In genomic region chr3:60965137-60965536, GRCm38 (mm10) we compare ENCODE assay signal across 29 mouse cellular contexts. TPM values are rescaled to one million over a fixed set of nuclear protein-coding genes. Genes with fewer than 3 reads are reported as not detected.
A peak's percentile ranks its signal among the peaks of the same experiment; 100 is the strongest.
DNase-seq lines count a peak whose midpoint lies in the region; ATAC-seq and TF ChIP-seq lines count a peak whose summit lies in the region.
"Had no signal": no experiment of that assay in that cellular context is flagged by ENCODE, and none has a peak within 500 bp of the region (broad histone marks: within the 10 kb centered on the region; RNA-seq: fewer than 3 reads in every experiment).

No protein-coding gene starts in this region.

- no peaks in the 10 kb centered on the region for H3K9me3 ChIP-seq in lung, postnatal 0 days (ENCODE audit: low read length)
- no peaks in the 10 kb centered on the region for H3K9me3 ChIP-seq in MEL (replicated peaks; ENCODE audit: insufficient read depth, low read length)
- H3K9me3 ChIP-seq: embryonic facial prominence, embryonic 12.5 days; embryonic facial prominence, embryonic 15.5 days; heart, embryonic 12.5 days; heart, embryonic 15.5 days had no signal

- TF ChIP-seq POLR2A in MEL (IDR thresholded peaks at IDR 0.05; ENCODE audit: control insufficient read depth in 1 of 2, insufficient read depth in 1 of 2, low read depth in 1 of 2, low read length in 2 of 2, poor library complexity in 1 of 2) = no peak

- no peak for TF ChIP-seq EP300 in lung, postnatal 0 days (IDR thresholded peaks at IDR 0.05)
- 0 out of 4 replicates have a peak, but pooled peaks of 1 of the 2 experiments have one; percentile 2 for TF ChIP-seq EP300 in MEL (IDR thresholded peaks at IDR 0.05; ENCODE audit: low read depth in 1 of 2, low read length in 2 of 2)

- H3K4me1 ChIP-seq in lung, postnatal 0 days (ENCODE audit: insufficient read depth, low read depth, low read length) = no peaks in the 10 kb centered on the region
- no peaks in the 10 kb centered on the region for H3K4me1 ChIP-seq in MEL (ENCODE audit: control insufficient read depth in 1 of 2, insufficient read depth in 2 of 2, low read length in 2 of 2)
- H3K4me1 ChIP-seq: embryonic facial prominence, embryonic 12.5 days; embryonic facial prominence, embryonic 15.5 days; heart, embryonic 12.5 days; heart, embryonic 15.5 days had no signal

- H3K9ac ChIP-seq in lung, postnatal 0 days (replicated peaks; ENCODE audit: low read depth) = no peak overlapping the region
- H3K9ac ChIP-seq in MEL (ENCODE audit: control insufficient read depth, low read depth, low read length, poor library complexity, severe bottlenecking) = no peak overlapping the region
- H3K9ac ChIP-seq: embryonic facial prominence, embryonic 12.5 days; embryonic facial prominence, embryonic 15.5 days; forebrain, postnatal 0 days; heart, embryonic 12.5 days; heart, embryonic 15.5 days; hindbrain, embryonic 14.5 days had no signal

- WGBS in lung, postnatal 0 days = 51% methylated on average over 2 of the region's 2 CpGs

- no peak for TF ChIP-seq CTCF in lung, postnatal 0 days (IDR thresholded peaks at IDR 0.05)
- no peak for TF ChIP-seq CTCF in MEL (IDR thresholded peaks at IDR 0.05 in 2 of 3, conservative IDR thresholded peaks at IDR 0.05 in 1 of 3; ENCODE audit: control insufficient read depth in 1 of 3, insufficient read depth in 1 of 3, low read depth in 2 of 3, low read length in 3 of 3, poor library complexity in 1 of 3, severe bottlenecking in 1 of 3)

- no peak for ATAC-seq in lung, postnatal 0 days
- ATAC-seq: forebrain, embryonic 14.5 days; forebrain, postnatal 0 days; hindbrain, postnatal 0 days; inflammation-experienced regulatory T-cells, adult 6 months; intestine, embryonic 16.5 days; Patski had no signal

- no peaks in the 10 kb centered on the region for H3K36me3 ChIP-seq in lung, postnatal 0 days (ENCODE audit: insufficient read depth, low read length)
- H3K36me3 ChIP-seq in MEL (ENCODE audit: control insufficient read depth in 1 of 2, insufficient read depth in 2 of 2, low read length in 2 of 2) = peaks cover 0 to 2% of the 10 kb centered on the region in 2 experiments; a peak in 1 of 4 replicates
- H3K36me3 ChIP-seq: embryonic facial prominence, embryonic 12.5 days; embryonic facial prominence, embryonic 15.5 days; heart, embryonic 12.5 days; heart, embryonic 15.5 days had no signal

- H3K27ac ChIP-seq in lung, postnatal 0 days (ENCODE audit: low read length) = no peak overlapping the region
- no peak overlapping the region for H3K27ac ChIP-seq in MEL (ENCODE audit: control insufficient read depth, low read depth, low read length)
- H3K27ac ChIP-seq: embryonic facial prominence, embryonic 12.5 days; embryonic facial prominence, embryonic 15.5 days; heart, embryonic 15.5 days; hindbrain, embryonic 14.5 days; hindbrain, postnatal 0 days had no signal

- no peaks in the 10 kb centered on the region for H3K79me2 ChIP-seq in MEL (ENCODE audit: control insufficient read depth, insufficient read depth, low read length, poor library complexity)

- intact Hi-C loops in heart, postnatal 36 days (cut with DNase I) = no loop called here

- H3K4me3 ChIP-seq in lung, postnatal 0 days (ENCODE audit: low read depth, low read length) = no peak overlapping the region
- no peak overlapping the region for H3K4me3 ChIP-seq in MEL (ENCODE audit: control insufficient read depth in 1 of 2, insufficient read depth in 1 of 2, low read depth in 2 of 2, low read length in 2 of 2)
- H3K4me3 ChIP-seq: embryonic facial prominence, embryonic 12.5 days; embryonic facial prominence, embryonic 15.5 days; heart, embryonic 12.5 days; heart, embryonic 15.5 days had no signal

- H3K4me2 ChIP-seq in lung, postnatal 0 days (replicated peaks; ENCODE audit: low read depth, low read length) = no peak overlapping the region
- H3K4me2 ChIP-seq: embryonic facial prominence, embryonic 12.5 days; embryonic facial prominence, embryonic 15.5 days; heart, embryonic 12.5 days; heart, embryonic 15.5 days; hindbrain, embryonic 14.5 days had no signal

- no peak for TF ChIP-seq RAD21 in MEL (IDR thresholded peaks at IDR 0.05; ENCODE audit: low read depth, low read length)

- no peaks in the 10 kb centered on the region for H3K27me3 ChIP-seq in lung, postnatal 0 days (replicated peaks; ENCODE audit: insufficient read depth, low read length)
- no peaks in the 10 kb centered on the region for H3K27me3 ChIP-seq in MEL (ENCODE audit: control insufficient read depth in 1 of 2, insufficient read depth in 2 of 2, low read length in 2 of 2)
- H3K27me3 ChIP-seq: embryonic facial prominence, embryonic 12.5 days; embryonic facial prominence, embryonic 15.5 days; heart, embryonic 12.5 days; heart, embryonic 15.5 days had no signal

- peak; percentile 33 for DNase-seq in heart, adult 8-10 months (ENCODE audit: low spot score)
- no peak for DNase-seq in heart, postnatal 36 days
- DNase-seq in lung, postnatal 0 days (ENCODE audit: low spot score) = peak; percentile 24
- DNase-seq in lung, postnatal 14 days = no peak
- peak; percentile 18 for DNase-seq in MEL (ENCODE audit: low read depth, low spot score)
- no peak for DNase-seq in cerebellum, adult 11-12 months
- no peak for DNase-seq in ovary, postnatal 10 days (ENCODE audit: low spot score)
- DNase-seq: adrenal gland, postnatal 10 days; adrenal gland, postnatal 36 days; B cell, adult 2 months; cerebellum, adult 2 months; cerebellum, adult 9-11 months; cerebellum, postnatal 25 days; forebrain, postnatal 0 days; gastrocnemius, postnatal 10 days; gastrocnemius, postnatal 36 days; heart, postnatal 10 days; heart, postnatal 4 days; kidney, adult 18-20 months had no signal

TF ChIP-seq in MEL, 35 proteins besides CTCF, POLR2A, EP300 and RAD21:
- TF ChIP-seq ETS1 (IDR thresholded peaks at IDR 0.05; ENCODE audit: low read depth, low read length) = peak; percentile 56
- TF ChIP-seq USF2 (IDR thresholded peaks at IDR 0.05; ENCODE audit: borderline replicate concordance in 1 of 2, insufficient read depth in 1 of 2, low read depth in 1 of 2, low read length in 2 of 2) = no peak

RNA-seq across cellular contexts. Expression of gene P2ry1, which starts 37.5 kb away (rescaled TPM):
- total RNA-seq in heart, adult 8-10 months (2022) = 10 to 100 TPM; 46.7 to 52.8 (median 51.5) TPM
- total RNA-seq in heart, postnatal 36 days (2021) = 10 to 100 TPM; 31.6 to 36.0 TPM
- polyA plus RNA-seq in lung, postnatal 0 days (2015; fragmentation: Nextera tagmentation; extraction: Ambion mirVana) = 3.0 and 3.2 TPM in 2 replicates
- total RNA-seq in MEL (2012; rRNA removed) = 7.8 and 9.1 TPM in 2 replicates
- 1 to 10 TPM in 1 of 2 experiments, not detected in 1; 9.2 TPM for polyA plus RNA-seq in MEL (2012; ENCODE audit: insufficient read depth in 1 of 2, insufficient read length in 2 of 2, low read depth in 1 of 2, low replicate concordance in 2 of 2, missing spikeins in 1 of 2)

Comparison
In these comparisons a context has a peak if more than half of its experiments do, and no peak if none do; other contexts are left out.
1. DNase-seq: peak in heart, adult 8-10 months (single experiment), lung, postnatal 0 days (single experiment) and MEL (single experiment); none in heart, postnatal 36 days (0 of 2), lung, postnatal 14 days (single experiment), cerebellum, adult 11-12 months (single experiment) and ovary, postnatal 10 days (single experiment).